Mouse (Mus musculus) induced T-regulatory cell, adult 2 months (primary cell): ENCODE results near the gene Chic2.

Experiments used
- DNase-seq: peaks from one replicate; pipeline ENCODE4 v3.0.0-alpha.2; 2012; ENCODE audit warnings: low read depth

Chic2 gene

GRCm38 (mm10) chr5:75067125-75067756, 22.7 kb upstream of the Chic2 start:
- peak; percentile 90 for DNase-seq

GRCm38 (mm10) chr5:75066715-75067114, 22.1 kb upstream of the Chic2 start:
- peak; percentile 79 for DNase-seq

GRCm38 (mm10) chr5:75063177-75063576, 18.6 kb upstream of the Chic2 start:
- no peak for DNase-seq

- no peak for DNase-seq
Observed at GRCm38 (mm10) chr5:75051109-75051508, 6.5 kb upstream of the Chic2 start.

- peak; percentile 38 for DNase-seq
Observed at GRCm38 (mm10) chr5:75046681-75047321, 2.2 kb upstream of the Chic2 start.

DNA sequence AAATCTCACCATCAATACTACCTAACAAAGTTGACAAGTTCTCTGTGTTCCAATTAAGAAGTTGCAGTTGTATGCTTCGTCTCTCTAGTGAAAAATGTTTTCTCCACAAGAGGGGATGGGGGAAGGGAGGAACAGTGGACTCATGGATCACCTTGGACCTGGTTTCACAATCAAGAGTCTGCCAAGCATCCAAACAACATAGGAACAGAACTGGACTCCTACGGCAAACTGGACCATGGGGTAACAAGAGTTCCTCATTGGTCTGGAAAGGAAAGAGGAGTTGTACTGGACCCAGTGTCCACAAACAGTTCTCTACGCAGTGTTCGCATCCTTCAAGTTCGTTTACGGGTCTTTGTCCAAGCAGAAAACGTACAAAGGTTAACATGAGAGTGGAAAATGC, 797 bp upstream of the Chic2 start:
- DNase-seq, result peak; percentile 42

GRCm38 (mm10) chr5:75043621-75044301, 813 bp downstream of the Chic2 start:
- peak; percentile 66 for DNase-seq

- peak; percentile 54 for DNase-seq
Observed at GRCm38 (mm10) chr5:75043011-75043445, 1.5 kb downstream of the Chic2 start.

DNA sequence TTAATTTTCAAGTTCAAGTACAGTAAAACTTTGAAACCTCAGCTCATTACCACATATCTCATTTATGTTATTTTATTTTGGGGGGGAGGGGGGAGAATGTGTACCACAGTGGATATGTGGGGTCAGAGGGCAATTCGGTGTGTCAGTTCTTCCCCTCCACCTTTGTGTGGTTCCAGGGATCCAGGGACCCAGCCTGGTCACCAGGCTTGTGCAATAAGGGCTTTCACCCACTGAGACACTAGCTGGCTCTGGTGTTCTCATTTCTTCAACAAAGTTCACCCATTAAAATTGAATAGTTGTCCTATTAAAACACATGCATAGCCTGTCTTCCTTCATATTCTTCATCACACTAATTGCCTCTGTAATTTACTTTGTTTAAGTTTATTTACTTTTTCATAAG, 5.3 kb downstream of the Chic2 start:
- DNase-seq, result no peak

GRCm38 (mm10) chr5:75035475-75035874, 9.1 kb downstream of the Chic2 start:
- no peak for DNase-seq

DNA sequence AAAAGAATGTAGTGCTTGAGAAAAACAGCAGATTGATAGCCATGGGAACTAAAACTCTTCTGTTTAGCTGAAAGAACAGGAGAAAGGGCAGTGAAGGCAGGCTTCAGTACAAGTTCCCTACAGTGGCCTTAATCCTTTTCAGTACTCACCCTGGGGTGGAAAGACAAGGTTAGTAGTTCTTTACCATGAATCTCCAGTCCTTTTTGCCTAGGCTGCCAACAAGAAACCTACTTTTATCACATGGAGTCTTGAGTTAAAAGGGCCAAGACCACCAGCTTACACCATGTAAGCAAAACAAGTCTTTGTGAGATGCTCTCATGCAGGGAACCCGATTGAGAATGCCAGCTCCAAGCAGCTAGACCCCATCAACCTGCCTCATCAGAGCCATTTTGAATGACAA, 29.8 kb downstream of the Chic2 start:
- no peak for DNase-seq

DNA sequence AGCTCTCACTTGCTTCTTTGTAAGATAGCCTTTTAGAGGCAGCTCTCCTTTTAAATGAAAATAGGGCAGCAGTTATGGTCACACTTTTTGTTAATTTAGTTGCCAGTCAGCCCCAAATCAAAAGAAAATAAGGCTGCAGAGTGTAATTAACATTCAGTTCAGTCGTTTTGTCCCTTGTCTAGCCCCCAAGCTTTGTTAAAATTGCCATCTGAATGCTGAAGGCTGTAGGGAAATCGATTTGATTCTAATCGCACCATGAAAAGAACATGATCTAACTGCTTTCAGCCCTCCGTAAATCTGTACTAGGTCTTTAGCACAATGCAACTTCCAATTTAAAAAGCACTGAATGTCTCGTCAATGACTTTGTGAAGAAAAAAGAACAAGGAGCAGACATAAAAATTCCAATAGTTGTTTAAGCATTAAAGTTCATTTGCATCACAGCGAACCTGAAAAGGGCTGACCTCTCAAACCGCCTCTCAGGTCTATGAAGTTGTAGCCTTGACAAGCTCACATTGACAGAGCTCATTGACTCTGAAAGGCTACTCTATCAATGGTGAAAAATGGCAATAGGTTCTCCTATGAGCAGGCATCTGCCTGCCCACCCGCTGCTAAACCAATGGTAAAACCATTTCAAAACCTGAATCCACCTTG, 31.7 kb downstream of the Chic2 start:
- no peak for DNase-seq

GRCm38 (mm10) chr5:75011985-75012738, 32.4 kb downstream of the Chic2 start:
- DNase-seq, result no peak

- DNase-seq, result no peak
Observed at GRCm38 (mm10) chr5:75004755-75005154, 39.8 kb downstream of the Chic2 start.

DNA sequence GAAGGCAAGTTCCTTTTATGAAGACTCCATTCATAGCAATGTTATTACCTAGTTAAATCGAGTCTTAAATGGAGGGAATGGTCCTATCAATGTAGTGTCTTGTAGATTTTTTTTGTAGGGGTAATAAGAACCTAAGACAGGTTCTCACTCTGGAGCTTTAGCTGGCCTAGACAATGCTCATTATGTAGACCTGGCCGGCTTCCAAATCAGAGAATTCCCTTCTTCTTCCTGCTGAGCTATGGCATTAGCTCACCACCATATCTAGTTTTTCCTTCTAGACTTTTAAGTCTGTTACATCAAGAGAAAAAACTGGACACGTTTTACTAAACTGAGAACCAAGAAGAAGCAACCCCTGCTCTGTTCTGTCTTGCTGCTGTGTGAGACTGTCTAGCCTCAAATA, 42.5 kb downstream of the Chic2 start:
- no peak for DNase-seq

- no peak for DNase-seq
Observed at GRCm38 (mm10) chr5:74998716-74999512, 45.7 kb downstream of the Chic2 start.

DNA sequence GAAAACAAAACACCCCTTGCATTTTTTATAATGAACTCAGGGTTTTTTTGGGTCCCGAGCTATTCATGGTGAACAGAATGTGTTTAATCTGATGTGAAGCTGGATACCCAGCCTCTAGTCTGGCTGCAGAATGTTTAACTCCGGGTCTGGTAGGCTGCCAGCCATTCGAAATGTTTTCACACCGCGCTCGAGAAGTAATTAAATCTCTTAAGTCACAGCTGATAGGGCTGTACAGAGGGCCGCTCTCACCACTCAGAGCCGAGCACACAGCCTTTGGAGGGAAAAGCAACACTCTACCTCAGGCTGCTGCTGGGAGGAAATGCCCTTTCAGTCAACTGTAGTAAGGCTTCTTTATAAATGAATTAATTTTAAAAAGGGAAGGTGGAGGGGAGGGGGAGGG, 49.6 kb downstream of the Chic2 start:
- no peak for DNase-seq

GRCm38 (mm10) chr5:74984101-74984500, 60.5 kb downstream of the Chic2 start:
- no peak for DNase-seq

DNA sequence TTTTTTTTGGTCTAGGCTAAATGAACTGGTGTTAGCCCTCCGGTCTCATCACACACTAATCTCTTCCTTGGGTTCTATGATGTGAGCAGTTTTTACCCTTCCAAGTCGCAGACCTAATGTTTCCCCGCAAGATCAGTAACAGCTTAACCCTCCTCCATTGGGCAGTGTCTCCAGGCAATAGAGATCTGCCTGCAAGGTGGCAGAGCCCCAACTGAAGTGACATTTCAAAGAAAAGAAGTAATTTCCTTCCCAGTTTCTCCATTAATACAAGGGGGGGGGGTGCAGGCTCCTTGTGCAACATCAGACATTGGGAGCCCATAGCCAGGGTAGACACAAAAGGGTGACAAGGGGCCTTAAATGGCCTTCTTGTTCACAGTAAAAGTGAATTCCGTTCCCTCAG, 64.0 kb downstream of the Chic2 start:
- no peak for DNase-seq

GRCm38 (mm10) chr5:74980154-74980553, 64.4 kb downstream of the Chic2 start:
- DNase-seq, result no peak

DNA sequence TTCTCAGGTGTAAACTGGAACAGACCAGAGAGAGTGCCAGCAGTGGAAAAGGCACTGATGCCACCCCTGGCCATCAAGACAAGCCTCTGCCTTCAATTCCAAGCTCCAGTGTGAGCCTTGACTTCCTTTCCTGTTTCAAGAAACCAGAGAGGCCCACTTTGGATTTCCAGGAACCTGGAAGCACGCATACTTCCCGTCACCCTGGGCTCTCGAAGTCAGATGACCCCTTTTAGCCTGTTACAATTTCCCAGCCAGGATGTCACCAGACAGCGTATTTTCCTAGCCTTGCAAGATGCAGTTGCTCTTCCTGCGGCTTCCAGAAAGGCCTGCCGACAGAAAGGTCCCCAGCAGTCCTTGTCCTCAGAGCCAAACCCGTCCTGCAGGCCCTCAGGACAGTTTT, 65.0 kb downstream of the Chic2 start:
- no peak for DNase-seq
